In the genomic region with DNA sequence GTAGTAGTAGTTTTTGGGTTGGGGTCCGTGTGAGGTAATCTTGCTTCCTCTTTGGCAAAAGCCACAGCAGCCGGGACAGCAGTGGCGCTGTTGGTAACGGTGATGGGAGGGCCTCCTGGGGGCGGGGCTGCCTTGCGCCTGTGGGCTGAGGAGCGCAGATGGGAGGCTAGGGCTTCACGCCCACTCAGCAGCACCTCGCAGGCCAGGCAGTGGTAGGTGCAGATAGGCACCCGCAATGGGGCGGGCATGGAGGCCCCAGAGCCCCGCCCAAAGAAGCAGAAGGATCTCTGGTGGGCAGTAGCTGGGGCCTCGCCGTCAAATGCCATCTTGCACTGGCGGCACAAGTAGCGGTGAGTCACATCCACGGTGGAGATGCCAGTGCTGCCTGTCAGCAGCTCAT, we compare ENCODE assay signal across 8 mouse cellular contexts. TPM values are rescaled to one million over a fixed set of nuclear protein-coding genes. Genes with fewer than 3 reads are reported as not detected.
DNase-seq lines count a peak whose midpoint lies in the region; ATAC-seq lines count a peak whose summit lies in the region.

No protein-coding gene starts in this region.

- intact Hi-C loops in gastrocnemius, postnatal 36 days (cut with DNase I), result no loop called here

- H3K4me1 ChIP-seq in lung, embryonic 15.5 days, result peaks cover 13% of the 10 kb centered on the region
- H3K4me1 ChIP-seq in midbrain, embryonic 13.5 days (replicated peaks), result peaks cover 44% of the 10 kb centered on the region

- no peak overlapping the region for H3K9ac ChIP-seq in lung, embryonic 15.5 days
- no peak overlapping the region for H3K9ac ChIP-seq in midbrain, embryonic 13.5 days (replicated peaks)

- H3K4me2 ChIP-seq in lung, embryonic 15.5 days, result peak overlapping the region; percentile 44
- H3K4me2 ChIP-seq in midbrain, embryonic 13.5 days (replicated peaks), result no peak overlapping the region; the same call in 1 of the 2 replicates

- H3K36me3 ChIP-seq in lung, embryonic 15.5 days, result no peaks in the 10 kb centered on the region
- H3K36me3 ChIP-seq in midbrain, embryonic 13.5 days, result peaks cover 58% of the 10 kb centered on the region

- WGBS in lung, embryonic 15.5 days, result 20% methylated on average over 17 of the region's 17 CpGs
- 24% methylated on average over 17 of the region's 17 CpGs for WGBS in midbrain, embryonic 13.5 days

- ATAC-seq in lung, embryonic 15.5 days (ENCODE audit: borderline replicate concordance, extremely low read depth, low FRiP score, low TSS enrichment), result peak; percentile 71; the same call in 1 of the 2 replicates
- ATAC-seq in cerebellum, adult (ENCODE audit: insufficient number of reproducible peaks, low FRiP score, low TSS enrichment), result peak; percentile 40; the same call in 1 of the 2 replicates
- ATAC-seq in erythroblast, adult 5-6 weeks (replicated peaks; ENCODE audit: low FRiP score, poor library complexity, severe bottlenecking), result peak; percentile 68
- ATAC-seq in midbrain, embryonic 13.5 days, result peak; percentile 68

- no peak overlapping the region for H3K4me3 ChIP-seq in lung, embryonic 15.5 days
- no peak overlapping the region for H3K4me3 ChIP-seq in midbrain, embryonic 13.5 days (replicated peaks)

- H3K27ac ChIP-seq in lung, embryonic 15.5 days, result no peak overlapping the region
- peak overlapping the region; percentile 30; the same call in 1 of the 2 replicates for H3K27ac ChIP-seq in midbrain, embryonic 13.5 days

- no peak for DNase-seq in lung, postnatal 36 days
- peak; percentile 68 for DNase-seq in left cerebral cortex, adult 11 months (ENCODE audit: low spot score)
- no peak for DNase-seq in gastrocnemius, postnatal 36 days
- DNase-seq in kidney, adult 8-10 months, result no peak

- H3K27me3 ChIP-seq in lung, embryonic 15.5 days, result no peaks in the 10 kb centered on the region
- H3K27me3 ChIP-seq in midbrain, embryonic 13.5 days, result no peaks in the 10 kb centered on the region

- H3K9me3 ChIP-seq in lung, embryonic 15.5 days, result no peaks in the 10 kb centered on the region
- H3K9me3 ChIP-seq in midbrain, embryonic 13.5 days, result no peaks in the 10 kb centered on the region

RNA-seq across cellular contexts. Expression of a gene that starts 29.5 kb away (rescaled TPM):
- 4.2 and 4.3 TPM in 2 replicates for polyA plus RNA-seq in lung, embryonic 15.5 days (2015; fragmentation: Nextera tagmentation; extraction: Ambion mirVana)
- 1.3 and 1.7 TPM in 2 replicates for total RNA-seq in erythroblast, adult 5-6 weeks (2015; ENCODE audit: low replicate concordance)
- total RNA-seq in erythroblast, adult 5-6 weeks (2017; ENCODE audit: low replicate concordance), result 0.34 and 0.42 TPM in 2 replicates
- polyA plus RNA-seq in midbrain, embryonic 13.5 days (2015; fragmentation: Nextera tagmentation; extraction: Ambion mirVana), result 35.5 and 39.9 TPM in 2 replicates
- total RNA-seq in gastrocnemius, postnatal 36 days (2021), result 1 to 10 TPM; 3.5 to 3.7 TPM

RNA-seq across cellular contexts. Expression of a gene that starts 32.0 kb away (rescaled TPM):
- 22.0 and 22.9 TPM in 2 replicates for polyA plus RNA-seq in lung, embryonic 15.5 days (2015; fragmentation: Nextera tagmentation; extraction: Ambion mirVana)
- total RNA-seq in erythroblast, adult 5-6 weeks (2015; ENCODE audit: low replicate concordance), result 0.19 and 1.7 TPM in 2 replicates
- total RNA-seq in erythroblast, adult 5-6 weeks (2017; ENCODE audit: low replicate concordance), result 1.4 and 1.6 TPM in 2 replicates
- polyA plus RNA-seq in midbrain, embryonic 13.5 days (2015; fragmentation: Nextera tagmentation; extraction: Ambion mirVana), result 32.1 and 35.0 TPM in 2 replicates
- total RNA-seq in gastrocnemius, postnatal 36 days (2021), result 10 to 100 TPM; 10.1 to 13.6 TPM

RNA-seq across cellular contexts. Expression of a gene that starts 43.8 kb away (rescaled TPM):
- polyA plus RNA-seq in lung, embryonic 15.5 days (2015; fragmentation: Nextera tagmentation; extraction: Ambion mirVana), result 17.2 and 18.9 TPM in 2 replicates
- 1.7 and 5.9 TPM in 2 replicates for total RNA-seq in erythroblast, adult 5-6 weeks (2015; ENCODE audit: low replicate concordance)
- total RNA-seq in erythroblast, adult 5-6 weeks (2017; ENCODE audit: low replicate concordance), result 2.5 and 3.7 TPM in 2 replicates
- polyA plus RNA-seq in midbrain, embryonic 13.5 days (2015; fragmentation: Nextera tagmentation; extraction: Ambion mirVana), result 7.9 and 8.2 TPM in 2 replicates
- 1 to 10 TPM; 4.0 to 5.1 TPM for total RNA-seq in gastrocnemius, postnatal 36 days (2021)

RNA-seq across cellular contexts. Expression of a gene that starts 47.4 kb away (rescaled TPM):
- 81.1 and 81.3 TPM in 2 replicates for polyA plus RNA-seq in lung, embryonic 15.5 days (2015; fragmentation: Nextera tagmentation; extraction: Ambion mirVana)
- 16.3 and 20.6 TPM in 2 replicates for total RNA-seq in erythroblast, adult 5-6 weeks (2015; ENCODE audit: low replicate concordance)
- 6.0 and 11.4 TPM in 2 replicates for total RNA-seq in erythroblast, adult 5-6 weeks (2017; ENCODE audit: low replicate concordance)
- polyA plus RNA-seq in midbrain, embryonic 13.5 days (2015; fragmentation: Nextera tagmentation; extraction: Ambion mirVana), result 60.4 and 62.7 TPM in 2 replicates
- total RNA-seq in gastrocnemius, postnatal 36 days (2021), result 10 to 100 TPM; 13.9 to 18.1 TPM

RNA-seq across cellular contexts. Expression of a gene that starts 54.1 kb away (rescaled TPM):
- polyA plus RNA-seq in lung, embryonic 15.5 days (2015; fragmentation: Nextera tagmentation; extraction: Ambion mirVana), result 0.33 and 0.37 TPM in 2 replicates
- not detected in 2 replicates for total RNA-seq in erythroblast, adult 5-6 weeks (2015; ENCODE audit: low replicate concordance)
- total RNA-seq in erythroblast, adult 5-6 weeks (2017; ENCODE audit: low replicate concordance), result not detected in 2 replicates
- polyA plus RNA-seq in midbrain, embryonic 13.5 days (2015; fragmentation: Nextera tagmentation; extraction: Ambion mirVana), result 18.2 and 19.9 TPM in 2 replicates
- under 1 TPM; 0.17 to 0.23 TPM for total RNA-seq in gastrocnemius, postnatal 36 days (2021)

Comparison
In these comparisons a context has a peak if more than half of its experiments do, and no peak if none do; other contexts are left out.
1. RNA of a gene that starts 32.0 kb away (total RNA-seq): 10.1 to 13.6 TPM in gastrocnemius, postnatal 36 days; 0.19 to 1.7 TPM in erythroblast, adult 5-6 weeks; every median in the first group is over 4 times any median in the second.
2. Peak in every context shown above with its lines, with median percentiles within 50 percentile points of each other: ATAC-seq.